Mouse (Mus musculus): Measurements from ENCODE around the gene Phldb2. TPM values are rescaled to one million over a fixed set of nuclear protein-coding genes. Genes with fewer than 3 reads are reported as not detected.

Gene Phldb2
- polyA plus RNA-seq, 1 experiment from 2014 or later = 7.5 TPM

DNA sequence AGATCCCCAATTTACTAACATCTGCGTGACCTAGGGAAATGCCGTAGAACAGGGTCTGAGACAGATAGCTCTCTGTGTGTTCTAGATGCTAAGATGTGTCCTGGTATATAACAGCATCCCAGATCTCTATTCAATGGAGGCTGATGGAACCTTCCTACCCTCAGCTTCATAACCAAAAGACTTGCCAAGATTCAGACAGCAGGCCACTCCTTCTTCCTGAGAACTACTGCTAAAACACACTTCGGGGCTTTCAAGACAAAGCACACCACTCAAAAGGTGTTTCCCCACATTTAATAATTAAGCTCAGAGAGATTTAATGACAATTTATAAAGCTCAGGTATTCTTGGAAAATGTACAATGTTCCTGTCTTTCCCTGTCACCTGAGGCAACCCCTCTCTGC is 111.6 kb downstream of the Phldb2 start:
- H3K4me2 ChIP-seq (replicated peaks) = peak overlapping the region; percentile 91
- H3K9ac ChIP-seq = no peak overlapping the region
- DNase-seq (ENCODE audit: low spot score) (no peak), ATAC-seq (ENCODE audit: low FRiP score) (no peak)
- H3K36me3 ChIP-seq (replicated peaks; ENCODE audit: control insufficient read depth, insufficient read depth) = no peaks in the 10 kb centered on the region
- 0 out of 2 replicates have a peak, but pooled peaks cover 5% of the 10 kb centered on the region for H3K27me3 ChIP-seq (ENCODE audit: control insufficient read depth, insufficient read depth, low read length)
- H3K4me3 ChIP-seq (replicated peaks; ENCODE audit: low read length) = no peak overlapping the region
- peaks cover 8% of the 10 kb centered on the region; the same call in 1 of the 2 replicates for H3K4me1 ChIP-seq (replicated peaks; ENCODE audit: control insufficient read depth, insufficient read depth, low read length)
- no peaks in the 10 kb centered on the region for H3K9me3 ChIP-seq (ENCODE audit: control insufficient read depth, low read length)
- no peak overlapping the region for H3K27ac ChIP-seq
- WGBS = 89% methylated on average over 3 of the region's 3 CpGs

DNA sequence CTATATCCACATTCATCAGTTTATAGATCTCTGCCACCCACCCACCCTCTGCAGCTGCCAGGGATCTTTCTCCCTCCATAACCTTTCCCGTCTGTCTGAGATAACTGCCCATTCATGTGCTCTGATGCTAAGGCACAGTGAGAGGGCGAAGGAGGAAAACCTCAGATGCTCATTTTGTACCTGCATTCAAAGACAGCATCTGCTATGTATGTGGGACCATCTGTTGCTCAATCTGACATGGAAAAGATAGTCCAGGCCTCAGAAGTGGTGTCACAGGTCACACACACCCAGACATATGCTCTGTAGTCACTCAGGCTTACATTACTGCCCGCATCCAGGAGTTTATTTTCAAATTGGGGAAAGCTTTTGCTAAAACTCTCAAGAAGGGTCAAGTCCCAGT is 112.4 kb downstream of the Phldb2 start:
- WGBS = 64% methylated on average over 3 of the region's 3 CpGs
- ATAC-seq (ENCODE audit: low FRiP score) (no peak), DNase-seq (ENCODE audit: low spot score) (no peak)
- Histone ChIP-seq H3K4me2 (replicated peaks) (no peak overlapping the region), H3K27me3 (ENCODE audit: control insufficient read depth, insufficient read depth, low read length) (0 out of 2 replicates have a peak, but pooled peaks cover 5% of the 10 kb centered on the region), H3K36me3 (replicated peaks; ENCODE audit: control insufficient read depth, insufficient read depth) (no peaks in the 10 kb centered on the region), H3K4me1 (replicated peaks; ENCODE audit: control insufficient read depth, insufficient read depth, low read length) (peaks cover 8% of the 10 kb centered on the region; the same call in 1 of the 2 replicates), H3K9ac (no peak overlapping the region), H3K9me3 (ENCODE audit: control insufficient read depth, low read length) (no peaks in the 10 kb centered on the region), H3K27ac (no peak overlapping the region), H3K4me3 (replicated peaks; ENCODE audit: low read length) (no peak overlapping the region)

DNA sequence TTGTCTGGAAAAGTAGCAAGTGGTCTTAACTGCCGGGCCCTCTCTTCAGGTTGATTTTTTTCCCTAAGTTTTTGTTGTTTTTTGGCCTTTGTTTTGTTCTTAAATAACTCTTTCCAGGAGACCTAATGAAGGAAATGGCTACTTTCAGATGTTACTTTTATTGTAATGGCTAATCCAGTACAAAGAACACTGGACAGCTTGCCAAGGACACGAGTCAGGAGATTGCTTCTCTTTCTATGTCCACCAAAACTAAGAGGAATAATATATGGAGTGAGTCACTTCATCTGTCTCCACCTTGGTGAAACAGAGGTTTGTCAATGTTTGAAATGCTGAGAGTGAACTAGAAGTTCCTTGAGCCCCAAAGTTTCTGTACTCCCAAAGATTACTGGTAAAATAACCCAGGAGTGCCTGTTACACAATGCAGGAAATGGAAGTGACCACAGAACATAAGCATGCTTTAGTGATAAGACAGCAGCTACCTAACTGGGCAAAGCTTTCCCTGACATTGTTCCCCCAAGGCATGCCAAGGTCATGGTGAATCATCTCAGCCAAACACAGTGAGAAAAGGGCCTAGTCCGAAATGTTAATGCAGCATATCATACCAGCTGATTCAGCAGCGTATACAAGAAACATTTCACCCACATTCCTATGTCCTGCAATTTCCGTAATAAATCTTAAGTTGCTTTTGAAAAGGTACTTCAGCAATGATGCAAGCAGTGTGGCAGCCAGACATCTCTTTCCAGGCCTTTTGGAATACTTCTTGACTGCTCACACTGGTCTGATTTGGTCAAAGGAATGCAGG is 115.7 kb downstream of the Phldb2 start:
- H3K9me3 ChIP-seq (ENCODE audit: control insufficient read depth, low read length) = no peaks in the 10 kb centered on the region
- no peak overlapping the region for H3K9ac ChIP-seq
- H3K36me3 ChIP-seq (replicated peaks; ENCODE audit: control insufficient read depth, insufficient read depth) = no peaks in the 10 kb centered on the region
- H3K4me2 ChIP-seq (replicated peaks) = no peak overlapping the region
- H3K27me3 ChIP-seq (ENCODE audit: control insufficient read depth, insufficient read depth, low read length) = 0 out of 2 replicates have a peak, but pooled peaks cover 5% of the 10 kb centered on the region
- no peak for DNase-seq (ENCODE audit: low spot score)
- 81% methylated on average over 5 of the region's 5 CpGs for WGBS
- H3K4me3 ChIP-seq (replicated peaks; ENCODE audit: low read length) = no peak overlapping the region
- no peak for ATAC-seq (ENCODE audit: low FRiP score)
- no peaks in the 10 kb centered on the region for H3K4me1 ChIP-seq (replicated peaks; ENCODE audit: control insufficient read depth, insufficient read depth, low read length)
- H3K27ac ChIP-seq = no peak overlapping the region

DNA sequence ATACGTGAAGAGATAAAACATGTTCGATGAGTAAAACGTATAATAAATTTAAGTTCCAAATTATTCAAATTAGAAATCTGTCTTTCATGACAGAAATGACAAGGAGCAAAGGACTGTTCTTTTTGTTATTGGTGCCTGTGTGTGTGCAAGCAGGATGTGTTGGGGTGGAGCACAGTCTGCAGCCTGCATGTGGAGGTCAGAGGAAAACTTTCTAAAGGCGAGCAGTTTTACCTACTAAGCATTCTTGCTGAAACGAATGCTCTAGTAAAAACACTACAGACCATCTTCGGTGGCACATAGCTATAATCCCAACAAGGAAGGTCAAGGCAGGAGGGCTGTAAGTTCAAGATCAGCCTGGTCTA is 120.7 kb downstream of the Phldb2 start:
- H3K9me3 ChIP-seq (ENCODE audit: control insufficient read depth, low read length) = no peaks in the 10 kb centered on the region
- WGBS = 83% methylated on average over 6 of the region's 6 CpGs
- H3K27ac ChIP-seq = no peak overlapping the region
- H3K9ac ChIP-seq = no peak overlapping the region
- no peak overlapping the region for H3K4me3 ChIP-seq (replicated peaks; ENCODE audit: low read length)
- no peak overlapping the region for H3K4me2 ChIP-seq (replicated peaks)
- DNase-seq (ENCODE audit: low spot score) (no peak), ATAC-seq (ENCODE audit: low FRiP score) (no peak)
- H3K36me3 ChIP-seq (replicated peaks; ENCODE audit: control insufficient read depth, insufficient read depth) = no peaks in the 10 kb centered on the region
- H3K4me1 ChIP-seq (replicated peaks; ENCODE audit: control insufficient read depth, insufficient read depth, low read length) = no peaks in the 10 kb centered on the region
- H3K27me3 ChIP-seq (ENCODE audit: control insufficient read depth, insufficient read depth, low read length) = no peaks in the 10 kb centered on the region

DNA sequence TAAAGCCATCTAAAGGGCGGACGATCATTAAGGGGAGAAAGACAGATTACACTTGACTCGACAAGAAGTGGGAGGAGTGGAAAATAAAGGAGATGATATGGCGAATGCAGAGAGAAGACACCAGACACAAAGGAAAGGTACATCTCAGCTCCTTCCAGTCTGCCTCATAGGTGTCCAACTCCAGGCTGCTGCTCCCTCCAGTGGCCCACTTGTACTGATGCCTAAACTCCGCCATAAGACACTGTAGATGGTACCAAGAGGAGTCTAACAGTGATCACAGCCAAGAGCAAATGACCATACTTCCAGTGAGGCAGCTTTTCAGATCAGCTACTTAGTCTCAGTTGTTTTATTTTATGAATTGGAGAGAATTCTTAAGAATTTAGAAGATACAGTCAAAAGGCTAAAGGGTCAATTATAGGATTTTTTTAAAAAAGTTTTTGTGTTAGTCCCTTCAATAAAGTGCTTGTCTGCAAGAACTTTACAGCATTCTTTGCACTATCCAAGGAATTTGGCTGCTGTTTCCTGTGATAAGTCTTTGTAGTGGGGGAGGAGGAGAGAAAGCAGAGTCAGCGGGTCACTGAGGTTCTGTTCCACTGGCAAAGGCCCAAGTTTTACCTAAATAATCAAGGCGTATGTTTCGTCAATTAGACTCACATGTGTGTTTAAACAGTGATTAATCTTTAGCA is 121.2 kb downstream of the Phldb2 start:
- ATAC-seq (ENCODE audit: low FRiP score) (no peak), DNase-seq (ENCODE audit: low spot score) (no peak)
- Histone ChIP-seq H3K27me3 (ENCODE audit: control insufficient read depth, insufficient read depth, low read length) (no peaks in the 10 kb centered on the region), H3K9ac (no peak overlapping the region), H3K4me2 (replicated peaks) (no peak overlapping the region), H3K27ac (no peak overlapping the region), H3K4me3 (replicated peaks; ENCODE audit: low read length) (no peak overlapping the region), H3K9me3 (ENCODE audit: control insufficient read depth, low read length) (no peaks in the 10 kb centered on the region), H3K36me3 (replicated peaks; ENCODE audit: control insufficient read depth, insufficient read depth) (no peaks in the 10 kb centered on the region), H3K4me1 (replicated peaks; ENCODE audit: control insufficient read depth, insufficient read depth, low read length) (no peaks in the 10 kb centered on the region)
- whole genome bisulfite sequencing = 81% methylated on average over 8 of the region's 8 CpGs

DNA sequence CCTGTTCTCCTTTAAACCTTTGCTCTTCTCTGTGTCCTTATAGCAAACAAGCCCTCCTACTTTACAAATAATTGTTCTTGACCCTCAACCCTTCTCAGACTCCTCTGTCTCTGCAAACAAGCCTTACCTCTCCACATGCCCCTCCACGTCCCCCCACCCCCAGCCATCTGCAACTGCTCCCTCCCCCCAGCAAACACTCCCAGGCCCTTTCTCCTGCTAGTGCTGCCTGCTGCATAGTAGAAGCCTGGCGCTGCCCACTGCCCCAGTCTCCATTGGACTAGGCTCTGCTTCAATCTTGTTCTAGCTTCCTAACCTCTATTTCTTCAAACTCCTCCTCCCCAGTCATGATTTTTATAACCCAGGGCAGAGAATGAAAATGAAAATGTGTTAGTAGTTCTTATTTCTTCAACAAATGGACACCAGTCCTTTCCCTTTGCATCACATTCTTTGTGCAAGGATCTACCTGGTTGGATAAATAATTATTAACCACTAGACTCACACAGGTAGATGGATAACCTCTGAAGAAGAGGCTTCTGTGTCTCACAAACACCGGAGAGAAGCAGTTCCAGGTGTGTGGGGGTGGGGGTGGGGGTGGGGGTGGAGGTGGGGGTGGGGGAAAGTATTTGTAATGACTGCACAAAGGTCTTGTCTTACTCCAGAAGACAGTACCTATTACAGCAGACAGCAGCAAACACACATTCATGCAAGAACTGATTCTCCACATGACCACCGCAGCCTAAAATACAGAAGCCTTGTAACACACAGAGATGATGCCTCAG is 122.1 kb downstream of the Phldb2 start:
- H3K9me3 ChIP-seq (ENCODE audit: control insufficient read depth, low read length) = no peaks in the 10 kb centered on the region
- DNase-seq (ENCODE audit: low spot score) (no peak), ATAC-seq (ENCODE audit: low FRiP score) (no peak)
- WGBS = 42% methylated on average over 4 of the region's 4 CpGs
- H3K4me2 ChIP-seq (replicated peaks) = no peak overlapping the region
- no peaks in the 10 kb centered on the region for H3K36me3 ChIP-seq (replicated peaks; ENCODE audit: control insufficient read depth, insufficient read depth)
- no peaks in the 10 kb centered on the region for H3K27me3 ChIP-seq (ENCODE audit: control insufficient read depth, insufficient read depth, low read length)
- H3K4me3 ChIP-seq (replicated peaks; ENCODE audit: low read length) = no peak overlapping the region
- no peak overlapping the region for H3K27ac ChIP-seq
- H3K4me1 ChIP-seq (replicated peaks; ENCODE audit: control insufficient read depth, insufficient read depth, low read length) = no peaks in the 10 kb centered on the region
- H3K9ac ChIP-seq = no peak overlapping the region

DNA sequence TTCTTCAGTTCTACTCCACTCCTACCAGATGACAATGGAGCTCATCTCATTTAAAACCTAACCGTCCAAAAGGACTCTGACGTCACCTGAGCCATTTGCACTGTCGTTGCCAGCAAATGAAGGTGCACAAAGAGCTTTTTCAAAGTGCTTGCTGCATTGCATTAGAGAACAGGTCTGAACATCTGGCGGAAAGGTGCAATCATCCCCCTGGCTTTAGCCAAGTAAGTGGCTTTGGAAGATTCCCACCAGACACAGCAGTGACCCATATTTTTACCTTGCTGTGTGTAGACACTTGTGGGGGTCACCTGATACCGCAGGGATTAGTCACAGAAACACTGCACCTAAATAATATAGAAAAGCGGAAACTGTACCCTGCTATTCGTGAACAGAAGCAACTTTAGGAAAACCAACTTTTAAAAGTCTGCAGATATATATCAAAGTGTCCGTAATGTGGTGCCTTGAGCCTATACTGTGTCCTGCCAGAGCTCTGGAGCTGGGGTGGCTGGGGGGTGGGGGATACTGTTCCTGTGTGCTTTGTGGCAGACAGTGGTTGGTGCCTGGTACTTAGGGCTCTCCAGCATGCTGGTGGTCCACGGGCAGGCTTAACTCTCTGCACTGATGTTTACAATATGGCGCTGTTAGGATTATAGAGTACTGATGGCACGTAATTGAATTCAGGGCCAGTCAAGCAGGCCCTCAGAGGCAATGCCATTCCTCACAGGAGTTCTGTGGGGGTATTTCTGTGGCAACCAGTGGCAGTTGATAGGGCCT is 123.1 kb downstream of the Phldb2 start:
- Histone ChIP-seq H3K27me3 (ENCODE audit: control insufficient read depth, insufficient read depth, low read length) (no peaks in the 10 kb centered on the region), H3K4me3 (replicated peaks; ENCODE audit: low read length) (no peak overlapping the region), H3K4me2 (replicated peaks) (no peak overlapping the region), H3K9ac (no peak overlapping the region), H3K9me3 (ENCODE audit: control insufficient read depth, low read length) (no peaks in the 10 kb centered on the region), H3K4me1 (replicated peaks; ENCODE audit: control insufficient read depth, insufficient read depth, low read length) (no peaks in the 10 kb centered on the region), H3K36me3 (replicated peaks; ENCODE audit: control insufficient read depth, insufficient read depth) (no peaks in the 10 kb centered on the region), H3K27ac (no peak overlapping the region)
- 75% methylated on average over 11 of the region's 11 CpGs for WGBS
- ATAC-seq (ENCODE audit: low FRiP score) (no peak), DNase-seq (ENCODE audit: low spot score) (no peak)

DNA sequence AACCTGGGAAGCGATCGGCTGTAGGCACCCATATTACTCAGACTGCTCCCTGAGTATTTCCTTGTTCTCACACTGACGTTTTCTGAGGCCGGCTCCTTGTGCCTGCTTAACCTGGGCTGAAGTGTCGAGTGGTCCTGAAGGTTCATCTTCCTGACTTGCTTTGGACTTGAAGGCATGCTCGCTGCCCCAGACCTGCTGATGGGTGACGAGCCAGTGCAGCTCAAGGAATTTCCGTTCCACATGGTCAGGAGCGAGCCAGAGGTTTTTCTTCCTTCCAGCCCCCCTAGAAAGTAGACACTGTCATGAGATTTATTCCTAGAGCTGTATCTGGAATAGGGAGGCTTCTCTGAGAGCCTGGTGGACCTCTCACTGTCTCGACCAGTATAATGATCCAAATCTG is 128.1 kb downstream of the Phldb2 start:
- ATAC-seq (ENCODE audit: low FRiP score) (no peak), DNase-seq (ENCODE audit: low spot score) (no peak)
- Histone ChIP-seq H3K9ac (no peak overlapping the region), H3K36me3 (replicated peaks; ENCODE audit: control insufficient read depth, insufficient read depth) (no peaks in the 10 kb centered on the region; the same call in 1 of the 2 replicates), H3K27me3 (ENCODE audit: control insufficient read depth, insufficient read depth, low read length) (no peaks in the 10 kb centered on the region), H3K27ac (no peak overlapping the region), H3K4me1 (replicated peaks; ENCODE audit: control insufficient read depth, insufficient read depth, low read length) (no peaks in the 10 kb centered on the region), H3K4me3 (replicated peaks; ENCODE audit: low read length) (no peak overlapping the region), H3K4me2 (replicated peaks) (no peak overlapping the region), H3K9me3 (ENCODE audit: control insufficient read depth, low read length) (no peaks in the 10 kb centered on the region)
- 94% methylated on average over 10 of the region's 10 CpGs for WGBS
